Mouse (Mus musculus) cerebellum, adult 2 months (tissue): Measurements from ENCODE around the gene Mrps5.

Source experiments
- CTCF ChIP-seq: fragments of 200-500 bp; IDR thresholded peaks from 2 replicates; pipeline ENCODE4 v1.5.1; 2011; ENCODE audit warnings: low read depth, mild to moderate bottlenecking, control low read depth, low read length, moderate library complexity, borderline replicate concordance; ENCODE audit not compliant: insufficient read depth
- POLR2A ChIP-seq: fragments of 200-500 bp; IDR thresholded peaks from 2 replicates; pipeline ENCODE4 v1.6.1; 2011; ENCODE audit warnings: low read length, control low read depth, borderline replicate concordance; ENCODE audit not compliant: insufficient read depth

DNA sequence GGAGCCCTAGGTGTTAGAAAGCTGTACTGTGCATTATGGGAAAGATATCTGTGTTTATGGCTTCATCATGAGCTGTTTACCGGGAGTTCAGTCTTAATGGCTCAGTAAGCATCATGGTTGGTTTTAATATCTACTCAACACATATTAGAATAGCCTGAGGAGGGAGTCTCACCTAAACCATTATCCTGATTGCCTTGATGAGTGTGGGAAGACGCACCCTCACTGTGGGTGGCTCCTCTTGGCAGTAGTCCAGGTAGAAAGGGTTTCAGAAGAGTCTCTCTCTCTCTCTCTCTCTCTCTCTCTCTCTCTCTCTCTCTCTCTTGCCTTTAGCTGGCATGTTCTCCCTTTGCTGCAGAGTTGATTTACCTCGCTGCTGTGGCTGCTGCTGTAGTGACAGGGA, 35.0 kb downstream of the Mrps5 start:
- no peak for TF ChIP-seq CTCF
- no peak for TF ChIP-seq POLR2A
